Mouse (Mus musculus): ENCODE measurements around the gene Imp3.
"Not testable (repeated sequence)": the region's sequence is repeated elsewhere in the genome, so short reads cannot be mapped to it uniquely, and the experiment has no call there.

Gene Imp3

GRCm38 (mm10) chr9:56937223-56938160 is at the start of gene Imp3:
Gene Imp3 (plus strand): TSS chr9:56937475.
- peak; percentile 97 for DNase-seq

GRCm38 (mm10) chr9:56887581-56887980 is 49.7 kb upstream of the Imp3 start:
- no peak for DNase-seq

GRCm38 (mm10) chr9:56889817-56890216 is 47.5 kb upstream of the Imp3 start:
- DNase-seq, result peak; percentile 86

GRCm38 (mm10) chr9:56890522-56891250 is 46.6 kb upstream of the Imp3 start:
- no peak for DNase-seq

GRCm38 (mm10) chr9:56891517-56892011 is 45.7 kb upstream of the Imp3 start:
- peak; percentile 84 for DNase-seq

- no peak for DNase-seq
These were observed 45.2 kb upstream of the Imp3 start for GRCm38 (mm10) chr9:56892111-56892510.

- DNase-seq, result no peak
These were observed 44.0 kb upstream of the Imp3 start for GRCm38 (mm10) chr9:56893313-56893712.

GRCm38 (mm10) chr9:56894006-56894405 is 43.3 kb upstream of the Imp3 start:
- DNase-seq, result peak; percentile 75

- no peak for DNase-seq
These were observed 40.5 kb upstream of the Imp3 start for GRCm38 (mm10) chr9:56896779-56897178.

- no peak for DNase-seq
These were observed 37.9 kb upstream of the Imp3 start for GRCm38 (mm10) chr9:56899409-56899808.

GRCm38 (mm10) chr9:56900060-56900459 is 37.2 kb upstream of the Imp3 start:
- DNase-seq, result no peak

GRCm38 (mm10) chr9:56900571-56900970 is 36.7 kb upstream of the Imp3 start:
- no peak for DNase-seq

GRCm38 (mm10) chr9:56901187-56901586 is 36.1 kb upstream of the Imp3 start:
- DNase-seq, result peak; percentile 39

GRCm38 (mm10) chr9:56903662-56904061 is 33.6 kb upstream of the Imp3 start:
- no peak for DNase-seq

GRCm38 (mm10) chr9:56907549-56907948 is 29.7 kb upstream of the Imp3 start:
- DNase-seq, result no peak

GRCm38 (mm10) chr9:56909991-56910390 is 27.3 kb upstream of the Imp3 start:
- not testable (repeated sequence) for DNase-seq

GRCm38 (mm10) chr9:56911017-56911416 is 26.3 kb upstream of the Imp3 start:
- no peak for DNase-seq

- DNase-seq, result no peak
These were observed 23.3 kb upstream of the Imp3 start for GRCm38 (mm10) chr9:56913991-56914390.

GRCm38 (mm10) chr9:56915116-56915515 is 22.2 kb upstream of the Imp3 start:
- peak; percentile 60 for DNase-seq

GRCm38 (mm10) chr9:56915695-56916410 is 21.4 kb upstream of the Imp3 start:
- DNase-seq, result peak; percentile 79

- DNase-seq, result no peak
These were observed 20.1 kb upstream of the Imp3 start for GRCm38 (mm10) chr9:56917131-56917530.

GRCm38 (mm10) chr9:56918466-56918865 is 18.8 kb upstream of the Imp3 start:
- DNase-seq, result no peak

- no peak for DNase-seq
These were observed 14.5 kb upstream of the Imp3 start for GRCm38 (mm10) chr9:56922746-56923145.

Data from lung, postnatal 10 days (tissue).